Mouse (Mus musculus) right cerebral cortex, postnatal 25 days (tissue): ENCODE measurements around the gene Nlgn1.
"Not testable (repeated sequence)": the region's sequence is repeated elsewhere in the genome, so short reads cannot be mapped to it uniquely, and the experiment has no call there.

Source experiments
- DNase-seq: peaks from one replicate; pipeline ENCODE4 v3.0.0; 2022

The Nlgn1 gene

DNA sequence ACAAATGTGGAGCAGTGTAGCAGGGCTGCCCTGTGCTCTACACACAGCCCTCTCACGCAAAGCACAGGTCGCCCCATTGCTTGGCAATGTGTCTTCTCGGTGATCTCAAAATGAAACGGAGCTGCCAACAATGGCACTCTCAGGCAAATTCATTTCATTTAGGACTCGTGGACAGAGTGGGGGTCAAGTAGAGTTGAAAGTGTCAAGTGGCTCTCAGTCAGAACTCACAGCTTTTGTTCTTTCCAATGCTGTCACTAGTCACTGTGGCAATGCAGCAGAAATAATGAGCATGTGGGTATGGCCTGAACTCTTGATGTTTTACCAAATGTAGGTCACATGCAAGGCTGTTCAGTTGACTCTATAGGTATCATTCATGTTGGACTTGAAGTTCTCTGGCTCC is 756.7 kb downstream of the Nlgn1 start:
- DNase-seq: no peak

- DNase-seq: no peak
These were observed 757.4 kb downstream of the Nlgn1 start for GRCm38 (mm10) chr3:25574840-25575239.

DNA sequence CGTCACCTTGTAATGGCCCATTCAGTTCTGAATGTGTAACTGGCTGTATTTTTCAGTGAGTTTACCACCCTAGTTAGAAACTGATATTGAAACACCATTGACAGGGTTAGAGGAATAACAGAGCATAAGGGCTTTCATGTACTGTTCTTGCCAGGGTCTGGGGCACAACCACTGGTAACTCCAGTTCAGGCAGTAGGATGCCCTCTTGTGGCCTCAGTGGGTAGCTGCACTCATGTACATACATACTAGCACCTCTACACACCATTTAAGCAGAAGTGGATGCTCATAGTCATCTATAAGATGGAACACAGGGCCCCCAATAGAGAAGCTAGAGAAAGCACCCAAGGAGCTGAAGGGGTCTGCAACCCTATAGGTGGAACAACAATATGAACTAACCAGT is 773.7 kb downstream of the Nlgn1 start:
- DNase-seq: not testable (repeated sequence)

DNA sequence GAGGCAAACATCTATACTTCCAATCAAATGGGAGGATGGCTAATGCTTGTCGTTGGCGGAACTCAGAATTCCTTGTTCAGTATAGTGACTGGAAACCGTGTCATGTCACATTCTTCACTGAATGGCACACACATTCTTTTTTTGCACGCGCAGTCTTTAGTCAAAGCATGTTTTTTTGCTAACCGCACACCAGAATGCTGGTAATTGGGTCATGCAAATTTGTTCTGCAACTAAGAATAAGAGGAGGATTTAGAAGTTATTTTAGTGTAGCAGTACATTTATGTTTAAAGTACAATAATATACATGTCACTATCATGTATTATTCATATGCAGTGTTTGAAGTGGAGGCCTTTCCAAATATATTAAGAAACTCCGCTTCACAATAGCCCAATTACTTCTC is 783.2 kb downstream of the Nlgn1 start:
- not testable (repeated sequence) for DNase-seq

GRCm38 (mm10) chr3:25524236-25524635 is 808.0 kb downstream of the Nlgn1 start:
- DNase-seq: not testable (repeated sequence)

- DNase-seq: no peak
These were observed 869.2 kb downstream of the Nlgn1 start for GRCm38 (mm10) chr3:25463051-25463450.

DNA sequence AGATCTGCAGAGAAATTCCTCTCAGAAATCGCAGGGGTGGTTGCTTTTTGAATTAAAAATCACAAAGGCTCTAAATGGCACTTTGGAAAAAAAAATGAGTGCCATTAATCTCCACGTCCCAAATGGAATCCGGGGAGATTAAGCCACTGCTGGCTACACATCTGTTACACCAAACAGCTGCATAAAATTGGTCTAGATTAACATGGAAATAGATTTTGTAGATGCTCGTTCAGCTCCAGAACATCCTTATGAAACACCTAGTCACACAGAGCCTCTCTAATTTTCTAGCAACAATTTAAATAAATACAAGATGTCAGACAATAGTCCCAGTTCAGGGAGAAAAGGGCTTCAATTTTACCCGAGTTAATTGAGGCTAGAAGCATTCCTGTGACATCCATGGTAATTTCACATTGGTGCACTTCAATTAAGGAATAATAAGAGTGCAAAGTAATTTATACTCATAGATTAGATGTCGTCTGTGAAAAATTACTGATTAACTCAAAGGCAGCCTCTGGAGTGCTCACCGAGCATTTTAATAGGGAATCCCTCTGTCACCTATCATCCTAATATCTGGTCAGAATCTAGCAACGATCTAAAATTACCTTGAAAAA is 875.9 kb downstream of the Nlgn1 start:
- DNase-seq: no peak

- DNase-seq: no peak
These were observed 879.9 kb downstream of the Nlgn1 start for GRCm38 (mm10) chr3:25452314-25452713.

- DNase-seq: no peak
These were observed 881.8 kb downstream of the Nlgn1 start for GRCm38 (mm10) chr3:25450471-25450870.

DNA sequence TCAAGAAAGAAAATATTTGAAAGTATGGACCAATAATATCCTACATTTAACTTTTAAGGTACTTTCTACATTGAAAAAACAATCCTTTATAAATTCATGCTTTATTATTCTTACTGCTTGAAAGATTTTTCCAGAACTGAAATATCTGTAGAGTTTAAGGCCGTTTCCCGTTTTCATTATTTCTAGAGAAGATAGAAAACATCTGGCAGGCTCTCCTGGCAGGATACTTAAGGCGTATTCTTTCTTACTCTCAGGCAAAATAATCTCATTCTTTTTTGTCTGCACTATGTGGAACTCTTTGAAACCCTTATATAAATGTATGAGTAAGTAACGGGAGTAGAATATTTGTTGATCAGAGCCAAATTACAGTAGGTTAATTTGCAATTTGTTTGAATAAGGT is 882.9 kb downstream of the Nlgn1 start:
- DNase-seq: no peak

- DNase-seq: no peak
These were observed 885.1 kb downstream of the Nlgn1 start for GRCm38 (mm10) chr3:25447181-25447580.

DNA sequence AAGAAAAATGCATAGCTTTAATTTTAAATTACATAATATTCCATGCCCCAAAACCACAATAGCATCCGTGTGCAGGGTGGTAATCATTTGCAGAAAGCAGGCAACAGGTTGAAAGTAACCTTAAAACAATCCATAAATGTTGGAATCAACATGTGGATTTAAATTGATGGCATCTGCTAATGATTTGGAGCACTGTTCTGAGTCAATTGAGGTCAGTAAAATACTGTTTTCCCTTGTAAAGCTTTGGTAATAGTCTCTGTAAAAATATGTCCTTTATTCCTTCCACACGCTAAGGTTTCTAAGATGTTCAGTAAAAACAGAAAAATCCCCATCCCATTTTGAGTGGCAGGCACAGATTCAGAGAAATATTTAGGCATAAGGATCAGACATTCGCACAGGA is 888.6 kb downstream of the Nlgn1 start:
- DNase-seq: no peak

- no peak for DNase-seq
These were observed 889.6 kb downstream of the Nlgn1 start for GRCm38 (mm10) chr3:25442617-25443016.

GRCm38 (mm10) chr3:25426931-25427330 is 905.3 kb downstream of the Nlgn1 start:
- no peak for DNase-seq

GRCm38 (mm10) chr3:25412003-25412402 is 920.3 kb downstream of the Nlgn1 start:
- no peak for DNase-seq
